ENCODE assay signal across 10 mouse cellular contexts in genomic region chr2:137977767-137978166, GRCm38 (mm10).
DNase-seq lines count a peak whose midpoint lies in the region; ATAC-seq and TF ChIP-seq lines count a peak whose summit lies in the region.
"Had no signal": no experiment of that assay in that cellular context is flagged by ENCODE, and none has a peak within 500 bp of the region (broad histone marks: within the 10 kb centered on the region; RNA-seq: fewer than 3 reads in every experiment).

No protein-coding gene starts in this region.

- TF ChIP-seq POLR2A in lung, adult 2 months (IDR thresholded peaks at IDR 0.05; ENCODE audit: borderline replicate concordance, extremely low read depth, low read depth, low read length), result no peak

- no peak for TF ChIP-seq CTCF in lung, adult 2 months (IDR thresholded peaks at IDR 0.05; ENCODE audit: insufficient read depth, low read length)
- peak; percentile 73 for TF ChIP-seq CTCF in hindbrain, postnatal 0 days (IDR thresholded peaks at IDR 0.05; ENCODE audit: low read depth)

- H3K36me3 ChIP-seq in lung, embryonic 16.5 days (ENCODE audit: control insufficient read depth, insufficient read depth, low read length), result no peaks in the 10 kb centered on the region
- no peaks in the 10 kb centered on the region for H3K36me3 ChIP-seq in hindbrain, postnatal 0 days (ENCODE audit: insufficient read depth, low read length)
- H3K36me3 ChIP-seq in neural tube, embryonic 15.5 days, result no peaks in the 10 kb centered on the region
- H3K36me3 ChIP-seq in intestine, embryonic 16.5 days (ENCODE audit: control insufficient read depth, insufficient read depth, low read length), result no peaks in the 10 kb centered on the region
- no peaks in the 10 kb centered on the region for H3K36me3 ChIP-seq in heart, embryonic 10.5 days
- H3K36me3 ChIP-seq: lung, embryonic 15.5 days; stomach, embryonic 15.5 days had no signal

- no peaks in the 10 kb centered on the region for H3K4me1 ChIP-seq in lung, embryonic 16.5 days (replicated peaks; ENCODE audit: control insufficient read depth, insufficient read depth, low read length)
- no peaks in the 10 kb centered on the region for H3K4me1 ChIP-seq in lung, adult 2 months (ENCODE audit: control insufficient read depth, insufficient read depth, low read length)
- H3K4me1 ChIP-seq in hindbrain, postnatal 0 days (ENCODE audit: insufficient read depth, low read length), result no peaks in the 10 kb centered on the region
- H3K4me1 ChIP-seq in neural tube, embryonic 15.5 days, result no peaks in the 10 kb centered on the region
- H3K4me1 ChIP-seq in intestine, embryonic 16.5 days (ENCODE audit: control insufficient read depth, insufficient read depth, low read length), result no peaks in the 10 kb centered on the region
- H3K4me1 ChIP-seq in heart, embryonic 10.5 days, result no peaks in the 10 kb centered on the region
- H3K4me1 ChIP-seq: lung, embryonic 15.5 days; stomach, embryonic 15.5 days had no signal

- H3K27ac ChIP-seq in lung, embryonic 16.5 days (ENCODE audit: low read length), result no peak overlapping the region
- H3K27ac ChIP-seq in hindbrain, postnatal 0 days, result no peak overlapping the region
- H3K27ac ChIP-seq in neural tube, embryonic 15.5 days (replicated peaks), result no peak overlapping the region
- H3K27ac ChIP-seq in intestine, embryonic 16.5 days (ENCODE audit: low read length), result no peak overlapping the region
- no peak overlapping the region for H3K27ac ChIP-seq in heart, embryonic 10.5 days
- H3K27ac ChIP-seq: lung, embryonic 15.5 days; stomach, embryonic 15.5 days had no signal

- WGBS in lung, embryonic 16.5 days, result 41% methylated on average over 4 of the region's 4 CpGs
- 36% methylated on average over 4 of the region's 4 CpGs for WGBS in lung, adult 2 months
- 35% methylated on average over 4 of the region's 4 CpGs for WGBS in hindbrain, postnatal 0 days
- 61% methylated on average over 4 of the region's 4 CpGs for WGBS in neural tube, embryonic 15.5 days
- 49% methylated on average over 4 of the region's 4 CpGs for WGBS in intestine, embryonic 16.5 days
- 60% methylated on average over 4 of the region's 4 CpGs for WGBS in heart, embryonic 10.5 days

- H3K4me3 ChIP-seq in lung, embryonic 16.5 days (ENCODE audit: low read length), result no peak overlapping the region
- no peak overlapping the region for H3K4me3 ChIP-seq in lung, adult 2 months (replicated peaks; ENCODE audit: extremely low read depth, low read depth, low read length)
- H3K4me3 ChIP-seq in hindbrain, postnatal 0 days (ENCODE audit: low read length), result no peak overlapping the region
- H3K4me3 ChIP-seq in neural tube, embryonic 15.5 days (replicated peaks), result no peak overlapping the region
- H3K4me3 ChIP-seq in intestine, embryonic 16.5 days (ENCODE audit: low read length), result no peak overlapping the region
- no peak overlapping the region for H3K4me3 ChIP-seq in heart, embryonic 10.5 days
- H3K4me3 ChIP-seq: lung, embryonic 15.5 days; stomach, embryonic 15.5 days had no signal

- H3K9ac ChIP-seq in lung, embryonic 16.5 days (ENCODE audit: low read length), result no peak overlapping the region
- H3K9ac ChIP-seq in hindbrain, postnatal 0 days (replicated peaks; ENCODE audit: low read length), result no peak overlapping the region
- H3K9ac ChIP-seq in neural tube, embryonic 15.5 days (replicated peaks), result no peak overlapping the region
- H3K9ac ChIP-seq in intestine, embryonic 16.5 days (ENCODE audit: low read depth, low read length), result no peak overlapping the region
- H3K9ac ChIP-seq: lung, embryonic 15.5 days; stomach, embryonic 15.5 days had no signal

- no peak for DNase-seq in lung, adult 2 months
- DNase-seq in cerebellum, postnatal 10 days, result peak; percentile 16 to 61
- DNase-seq in hindbrain, postnatal 0 days (ENCODE audit: low spot score), result peak; percentile 66
- no peak for DNase-seq in heart, embryonic 10.5 days (ENCODE audit: low spot score)
- DNase-seq: adrenal gland, postnatal 25 days had no signal

- 0 out of 2 replicates have a peak, but pooled peaks have one; percentile 31 for ATAC-seq in lung, embryonic 16.5 days (ENCODE audit: low read depth)
- peak; percentile 76 for ATAC-seq in hindbrain, postnatal 0 days
- peak; percentile 87 for ATAC-seq in neural tube, embryonic 15.5 days (ENCODE audit: low FRiP score)
- ATAC-seq in intestine, embryonic 16.5 days, result no peak

- H3K9me3 ChIP-seq in lung, embryonic 16.5 days (ENCODE audit: control insufficient read depth, low read length), result no peaks in the 10 kb centered on the region
- H3K9me3 ChIP-seq in hindbrain, postnatal 0 days (ENCODE audit: low read length), result no peaks in the 10 kb centered on the region
- H3K9me3 ChIP-seq in neural tube, embryonic 15.5 days (replicated peaks), result no peaks in the 10 kb centered on the region
- no peaks in the 10 kb centered on the region for H3K9me3 ChIP-seq in intestine, embryonic 16.5 days (ENCODE audit: control insufficient read depth, low read length)
- no peaks in the 10 kb centered on the region for H3K9me3 ChIP-seq in heart, embryonic 10.5 days
- H3K9me3 ChIP-seq: lung, embryonic 15.5 days; stomach, embryonic 15.5 days had no signal

- no peak overlapping the region for H3K4me2 ChIP-seq in lung, embryonic 16.5 days (ENCODE audit: low read depth, low read length)
- H3K4me2 ChIP-seq in hindbrain, postnatal 0 days (ENCODE audit: low read depth, low read length), result no peak overlapping the region
- H3K4me2 ChIP-seq in neural tube, embryonic 15.5 days, result no peak overlapping the region
- H3K4me2 ChIP-seq in intestine, embryonic 16.5 days (ENCODE audit: low read depth, low read length), result no peak overlapping the region
- H3K4me2 ChIP-seq: lung, embryonic 15.5 days; stomach, embryonic 15.5 days had no signal

- H3K27me3 ChIP-seq in lung, embryonic 16.5 days (ENCODE audit: control insufficient read depth, insufficient read depth, low read depth, low read length), result no peaks in the 10 kb centered on the region
- no peaks in the 10 kb centered on the region for H3K27me3 ChIP-seq in hindbrain, postnatal 0 days (ENCODE audit: insufficient read depth, low read length)
- H3K27me3 ChIP-seq in neural tube, embryonic 15.5 days (replicated peaks), result no peaks in the 10 kb centered on the region
- H3K27me3 ChIP-seq in intestine, embryonic 16.5 days (replicated peaks; ENCODE audit: control insufficient read depth, insufficient read depth, low read length), result no peaks in the 10 kb centered on the region
- no peaks in the 10 kb centered on the region for H3K27me3 ChIP-seq in heart, embryonic 10.5 days (ENCODE audit: insufficient read depth, poor library complexity, severe bottlenecking)
- H3K27me3 ChIP-seq: lung, embryonic 15.5 days; stomach, embryonic 15.5 days had no signal

Comparison
In these comparisons a context has a peak if more than half of its experiments do, and no peak if none do; other contexts are left out.
1. DNase-seq: peak in cerebellum, postnatal 10 days (2 of 2) and hindbrain, postnatal 0 days (single experiment); none in lung, adult 2 months (single experiment) and heart, embryonic 10.5 days (single experiment).